Mouse (Mus musculus) right cerebral cortex, postnatal 25 days (tissue): ENCODE data around the gene Cfap44.
A peak's percentile ranks its signal among the peaks of the same experiment; 100 is the strongest.
"Not testable (repeated sequence)": the region's sequence is repeated elsewhere in the genome, so short reads cannot be mapped to it uniquely, and the experiment has no call there.

Experiments
- DNase-seq: peaks from one replicate; pipeline ENCODE4 v3.0.0; 2022

Cfap44 gene

DNA sequence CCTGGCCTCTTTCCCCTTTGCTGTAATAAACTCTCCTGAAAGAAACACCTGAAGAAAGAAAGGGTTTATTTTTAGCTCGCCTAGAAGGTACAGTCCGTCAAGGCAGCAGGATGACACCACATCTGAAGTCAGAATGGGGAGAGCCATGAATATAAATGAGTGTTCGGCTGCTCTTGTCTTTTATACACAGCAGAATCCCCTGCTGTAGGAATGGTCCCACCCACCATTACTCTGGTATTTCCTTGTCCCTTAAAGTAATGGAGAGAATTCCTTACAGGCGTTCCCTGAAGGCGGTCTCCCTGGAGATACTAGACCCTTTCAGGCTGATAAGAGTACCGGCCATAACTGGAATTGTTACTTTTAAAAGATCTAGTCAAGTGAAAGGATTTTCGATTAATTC, 35.4 kb downstream of the Cfap44 start:
- DNase-seq: no peak

DNA sequence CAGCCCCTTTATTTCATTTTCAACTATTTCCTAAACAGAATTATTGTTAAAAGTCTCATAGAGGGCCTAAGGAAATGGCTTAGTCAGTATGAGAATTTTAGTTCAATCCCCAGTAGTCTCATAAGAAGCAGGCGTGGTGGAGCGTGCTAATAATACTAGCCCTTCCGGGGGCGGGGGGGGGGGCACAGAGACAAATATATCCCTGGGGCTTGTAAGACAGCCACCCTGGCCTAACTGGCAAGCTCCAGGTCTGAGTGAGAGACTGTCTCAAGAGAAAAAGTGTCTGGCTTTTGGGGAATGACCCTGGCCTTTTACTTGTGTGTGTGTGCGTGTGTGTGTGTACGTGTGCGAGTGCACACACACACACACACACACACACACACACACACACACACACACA, 40.3 kb downstream of the Cfap44 start:
- DNase-seq: no peak

DNA sequence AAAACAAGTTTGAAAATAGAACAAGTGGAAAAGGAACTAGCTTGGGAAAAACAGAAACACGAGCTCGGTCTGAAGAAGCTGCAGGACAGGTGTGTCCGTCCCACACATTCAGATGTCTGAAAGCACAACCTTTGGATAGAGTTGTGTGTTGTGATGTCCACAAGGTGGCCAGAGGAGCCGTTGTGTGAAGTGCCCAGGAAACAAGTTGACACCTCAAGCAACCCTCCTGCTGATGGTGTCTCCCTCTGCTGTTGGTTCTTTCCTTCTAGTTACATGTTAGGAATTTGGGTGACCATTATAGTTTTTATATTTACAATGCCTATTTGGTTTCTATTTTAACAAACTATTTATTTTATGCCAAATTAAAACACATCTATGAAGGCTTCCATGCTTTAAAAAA, 40.9 kb downstream of the Cfap44 start:
- no peak for DNase-seq

DNA sequence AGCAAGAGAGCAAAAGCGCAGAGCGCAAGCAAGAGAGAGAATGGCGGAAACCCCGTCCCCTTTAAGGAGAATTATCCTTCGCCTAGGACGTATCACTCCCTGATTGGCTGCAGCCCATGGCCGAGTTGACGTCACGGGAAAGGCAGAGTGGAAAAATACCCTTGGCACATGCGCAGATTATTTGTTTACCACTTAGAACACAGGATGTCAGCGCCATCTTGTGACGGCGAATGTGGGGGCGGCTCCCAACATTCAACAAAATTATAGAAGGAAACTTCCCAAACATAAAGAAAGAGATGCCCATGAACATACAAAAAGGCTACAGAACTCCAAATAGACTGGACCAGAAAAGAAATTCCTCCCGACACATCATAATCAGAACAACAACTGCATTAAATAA, 47.3 kb downstream of the Cfap44 start:
- not testable (repeated sequence) for DNase-seq

DNA sequence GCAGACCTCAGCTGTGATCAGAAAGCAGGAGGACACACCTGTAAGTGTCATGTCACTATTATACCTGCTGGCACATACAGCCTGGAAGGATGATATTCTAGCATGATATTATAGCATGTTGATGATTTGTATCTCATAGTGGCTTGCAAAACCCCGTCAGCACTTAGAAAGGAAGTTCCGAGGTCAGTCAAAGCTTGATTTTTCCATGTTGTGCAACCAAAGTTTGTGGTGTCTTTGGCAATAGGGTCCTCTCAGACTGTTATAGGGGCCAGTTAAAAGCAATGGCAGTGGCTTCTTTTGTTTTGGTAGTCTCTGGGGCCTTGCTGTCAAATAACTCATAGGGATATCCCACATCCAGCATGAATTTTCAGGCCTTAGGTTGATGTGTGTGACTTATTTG, 63.3 kb downstream of the Cfap44 start:
- no peak for DNase-seq

DNA sequence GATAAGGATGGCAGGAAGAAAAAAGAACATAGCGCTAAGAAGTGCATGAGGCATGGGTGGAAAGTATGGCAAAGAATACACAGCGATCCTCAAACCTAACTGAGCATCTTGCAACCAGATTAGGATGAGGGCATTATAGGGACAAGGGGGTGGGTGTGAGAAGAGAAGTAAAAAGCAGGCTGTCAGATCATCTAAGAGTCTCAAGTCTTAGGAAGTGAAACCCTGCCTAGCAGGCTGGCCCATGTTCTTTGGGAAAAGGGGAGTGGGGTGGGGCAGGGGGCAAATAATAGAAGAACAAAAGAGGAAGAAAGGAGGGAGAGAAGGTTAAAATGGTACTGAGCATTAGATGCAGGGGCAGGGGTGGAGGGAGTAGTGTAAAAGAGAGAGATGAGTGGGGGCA, 64.2 kb downstream of the Cfap44 start:
- no peak for DNase-seq

DNA sequence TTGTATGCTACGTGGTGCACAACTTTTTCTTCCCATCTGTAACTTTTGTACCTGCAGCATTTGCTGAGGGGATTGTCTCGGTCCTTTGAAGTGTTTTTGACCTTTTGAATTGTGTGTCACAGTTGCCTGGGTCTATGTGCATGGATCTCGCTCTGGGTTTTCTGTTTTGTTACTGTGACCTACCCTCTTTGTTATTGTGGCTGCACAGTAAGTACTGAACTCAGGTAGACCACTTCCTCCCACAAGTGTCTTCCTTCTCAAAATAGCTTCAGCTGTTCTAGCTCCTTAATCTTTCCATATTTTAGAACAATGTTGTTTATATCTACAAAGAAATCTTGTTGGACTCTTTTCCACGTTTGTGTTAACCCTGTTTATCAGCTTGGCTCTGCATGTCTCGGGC, 66.3 kb downstream of the Cfap44 start:
- no peak for DNase-seq

DNA sequence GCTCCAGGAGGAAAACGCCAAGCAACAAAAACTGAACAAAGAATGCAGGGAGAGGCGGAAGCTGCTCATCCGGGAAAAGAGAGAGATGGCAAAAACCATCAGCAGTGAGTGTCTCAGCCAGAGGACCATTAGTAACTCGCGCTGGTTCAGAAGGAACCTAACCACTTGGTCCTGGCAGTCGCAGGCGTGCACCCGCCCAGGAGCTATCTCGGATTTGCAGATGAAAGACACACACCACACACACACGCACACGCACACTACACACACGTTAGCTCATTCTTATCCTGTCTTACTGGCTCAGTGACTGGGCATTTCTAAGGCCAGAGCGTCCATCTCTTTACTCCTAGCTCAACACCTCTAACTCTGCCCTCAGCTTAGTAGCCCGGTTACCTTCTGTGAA, 80.7 kb downstream of the Cfap44 start:
- no peak for DNase-seq

DNA sequence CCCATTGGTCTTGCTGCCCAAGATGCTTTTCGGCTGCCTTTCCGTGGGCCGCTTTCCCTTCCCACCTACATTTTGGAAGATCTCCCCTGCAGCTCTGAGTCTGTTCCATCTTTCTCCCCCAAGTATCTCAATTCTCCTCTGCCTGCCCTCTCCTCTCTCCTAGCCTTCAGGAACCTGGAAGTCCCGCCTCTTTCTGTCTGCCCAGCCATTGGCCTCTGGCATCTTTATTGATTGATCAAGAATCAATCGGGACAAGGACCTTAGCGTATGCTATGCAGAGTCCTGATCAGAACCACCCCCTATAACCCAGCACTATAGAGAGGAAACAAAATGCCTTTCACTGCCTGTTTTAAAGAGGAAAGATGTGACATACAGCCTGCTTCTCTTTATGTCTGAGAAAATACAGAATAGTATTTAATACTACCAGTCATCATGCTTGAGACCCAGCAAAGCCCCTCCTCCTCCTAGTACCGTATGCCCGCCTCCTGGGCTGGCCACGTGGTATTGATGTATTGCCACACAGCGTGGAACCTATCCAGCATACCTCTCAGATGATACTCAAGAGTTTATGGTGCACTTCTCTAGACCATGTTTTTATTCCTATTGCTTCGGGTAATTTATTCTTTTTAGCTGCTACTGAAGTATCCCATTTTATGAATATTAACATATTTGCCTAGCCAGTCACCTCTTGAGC, 81.2 kb downstream of the Cfap44 start:
- no peak for DNase-seq

DNA sequence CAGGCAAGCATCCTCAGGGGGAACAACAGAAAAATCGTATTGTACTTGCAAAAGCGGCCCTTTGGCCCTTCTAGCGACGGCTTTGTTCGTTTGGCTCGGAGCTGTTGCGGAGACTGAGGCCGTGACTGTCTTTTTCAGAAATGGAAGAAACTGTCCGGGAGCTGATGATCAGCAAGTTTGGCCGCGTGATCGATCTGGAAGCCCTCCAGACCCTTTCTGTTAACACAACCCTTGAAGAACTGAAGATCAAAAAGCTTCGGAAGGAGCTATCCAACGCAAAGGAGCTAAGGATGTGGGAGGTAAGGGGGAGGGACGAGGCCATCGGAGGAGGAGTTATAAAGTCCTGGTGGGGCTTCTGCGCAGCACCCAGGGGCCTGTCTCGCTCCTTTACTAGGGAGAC, 84.2 kb downstream of the Cfap44 start:
- DNase-seq: no peak

DNA sequence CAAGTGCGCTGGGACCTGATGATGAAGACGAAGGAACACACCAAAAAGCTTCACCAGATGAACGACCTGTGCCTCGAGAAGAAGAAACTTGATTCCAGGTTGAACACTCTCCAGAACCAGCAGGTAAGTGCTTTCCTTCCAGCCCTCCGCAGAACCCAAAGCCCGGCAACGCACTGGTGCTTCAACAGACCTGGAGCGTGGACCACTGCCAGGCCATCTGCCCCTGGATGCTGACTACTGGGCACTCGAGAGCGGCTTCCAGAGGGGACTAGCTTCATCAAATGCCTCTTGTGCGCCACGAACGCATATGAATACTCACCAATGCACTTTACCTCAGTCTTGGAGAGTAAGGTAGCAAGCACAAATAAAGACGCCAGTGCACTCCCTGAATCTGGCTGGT, 85.3 kb downstream of the Cfap44 start:
- no peak for DNase-seq

DNA sequence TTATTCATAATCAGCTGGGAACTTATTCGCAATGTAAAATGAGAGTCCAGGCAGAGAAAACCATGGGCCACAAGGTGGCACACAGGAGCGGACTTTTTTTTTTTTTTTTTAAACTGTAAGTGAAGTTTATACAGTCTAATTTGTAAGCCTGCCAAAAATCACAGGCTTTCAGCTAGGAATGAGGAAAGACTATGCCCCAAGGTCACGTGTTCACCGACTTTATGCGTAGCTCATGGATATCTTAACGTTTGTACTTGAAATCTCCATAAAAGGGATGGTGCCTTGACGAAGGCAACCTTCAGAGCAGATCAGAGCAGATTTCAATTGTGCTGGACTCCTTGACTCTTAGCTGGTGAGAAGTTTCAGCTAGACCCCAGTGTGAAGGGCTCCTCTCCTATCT, 86.0 kb downstream of the Cfap44 start:
- no peak for DNase-seq

DNA sequence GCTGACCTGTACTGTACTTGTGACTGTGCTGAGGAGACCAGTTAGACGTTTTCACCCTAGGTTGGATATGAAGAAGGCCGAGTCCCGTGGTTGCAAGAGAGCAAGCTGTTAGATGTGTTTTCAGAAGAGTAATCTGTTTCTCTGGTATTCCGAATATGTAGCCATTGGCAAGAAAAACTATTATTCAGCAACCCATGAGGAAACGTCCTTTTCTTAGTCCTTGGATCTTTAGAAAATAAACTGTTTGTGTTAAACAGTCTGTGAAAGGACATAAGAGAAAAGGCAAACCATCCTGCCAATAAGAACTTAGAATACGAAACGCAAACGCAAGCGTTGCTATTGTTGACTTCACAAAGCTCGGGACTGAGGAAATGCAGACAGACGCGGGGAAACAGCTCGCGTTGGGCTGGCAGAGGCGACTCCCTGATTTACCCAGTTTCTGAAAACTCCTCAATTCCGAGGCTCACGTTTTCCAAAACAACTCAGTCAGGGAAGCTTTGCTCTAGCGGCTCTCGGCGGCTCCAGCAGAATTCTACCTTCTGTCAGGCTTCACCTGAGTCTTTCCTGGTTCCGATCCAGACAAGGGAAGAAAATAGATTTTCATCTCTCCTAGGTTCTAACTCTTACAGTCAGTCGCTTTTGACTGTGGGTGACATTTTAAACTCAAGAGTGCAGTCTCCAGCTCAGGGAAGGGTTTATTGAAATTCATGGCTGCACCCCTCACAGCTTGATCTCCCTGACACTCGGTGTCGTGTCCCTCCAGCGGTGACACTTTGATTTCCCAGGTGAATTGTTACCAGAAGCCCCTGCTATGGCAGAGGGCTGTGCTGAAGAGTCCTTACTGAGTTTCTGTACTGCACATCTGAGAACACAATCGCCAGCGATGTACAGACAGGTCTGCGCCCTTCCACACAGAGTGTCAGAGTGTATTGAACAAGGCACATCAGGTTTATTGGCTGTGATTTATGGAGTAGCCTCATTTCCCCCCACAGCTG, 87.3 kb downstream of the Cfap44 start:
- no peak for DNase-seq

DNA sequence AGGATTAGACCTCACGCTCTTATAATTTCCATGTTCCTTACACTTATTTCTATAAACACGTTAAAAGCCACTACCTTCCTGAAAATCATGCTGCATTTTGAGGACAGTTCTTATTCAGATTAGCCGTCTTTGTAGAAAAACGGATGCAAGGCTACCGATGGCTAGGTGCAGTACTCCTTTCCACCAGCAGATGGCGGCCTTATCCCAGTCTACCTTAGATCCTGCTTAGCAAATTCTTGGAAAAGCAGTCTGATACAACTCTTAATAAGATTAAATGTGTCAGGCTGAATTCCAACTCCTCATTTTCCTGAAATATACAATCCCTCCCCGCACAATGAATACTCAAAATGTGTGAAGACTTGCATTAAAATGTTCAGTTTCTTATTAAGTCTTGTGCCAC, 89.5 kb downstream of the Cfap44 start:
- peak; percentile 79 for DNase-seq

DNA sequence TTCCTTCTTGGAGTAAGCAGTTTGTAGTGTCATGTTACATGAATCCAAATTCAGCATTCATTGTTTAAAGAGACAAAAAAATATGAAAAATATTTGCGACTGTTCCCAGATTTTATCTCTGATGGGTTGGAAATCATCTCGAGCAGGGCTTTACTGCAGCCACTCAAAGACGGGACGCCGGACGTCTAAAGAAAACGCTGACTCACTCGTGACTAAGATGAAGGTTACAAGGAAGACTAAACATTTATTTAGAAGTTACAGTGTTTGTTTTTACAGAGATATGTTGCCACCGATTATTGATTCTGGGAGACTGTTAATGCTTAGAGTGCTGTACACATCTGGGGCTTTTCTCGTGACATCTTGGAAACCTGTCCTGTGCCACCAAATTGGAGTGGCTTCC, 90.2 kb downstream of the Cfap44 start:
- no peak for DNase-seq

DNA sequence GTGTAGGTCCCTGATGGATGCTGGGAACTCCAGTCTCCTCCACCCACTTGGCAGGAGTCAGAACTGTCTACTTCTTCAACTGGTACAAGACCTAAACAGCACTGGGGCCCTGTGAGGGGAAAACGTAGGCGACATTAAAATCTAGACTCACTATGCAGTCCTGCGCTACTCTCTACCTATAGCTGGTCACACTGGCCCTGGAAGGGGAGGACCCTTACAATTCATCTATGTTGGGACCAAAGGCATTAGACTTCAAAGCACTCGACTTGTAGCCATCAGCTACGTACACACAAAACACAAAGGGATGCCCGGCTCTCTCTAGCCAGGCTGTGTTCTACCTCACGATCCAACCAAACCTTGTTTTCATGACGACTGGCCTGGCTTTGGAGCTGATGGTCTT, 91.1 kb downstream of the Cfap44 start:
- DNase-seq: no peak

DNA sequence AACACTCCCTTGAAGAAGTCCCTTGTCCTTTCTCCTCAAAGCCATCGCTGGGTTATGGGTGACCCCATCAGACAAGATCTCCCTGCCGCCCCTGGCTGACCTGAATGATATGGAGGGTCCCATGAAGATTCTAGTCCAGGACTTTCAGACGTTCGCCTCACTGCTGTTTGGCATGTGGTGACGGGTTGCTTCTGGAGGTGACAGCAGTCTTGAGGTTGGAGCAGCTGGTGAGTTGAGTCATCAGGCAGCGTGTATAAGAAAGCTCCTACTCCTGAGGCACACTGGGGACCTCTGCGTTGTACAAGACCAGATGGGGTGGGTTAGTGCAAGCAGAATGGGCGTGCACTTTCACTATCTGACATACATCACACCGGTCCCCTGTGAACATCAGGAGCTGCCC, 92.0 kb downstream of the Cfap44 start:
- no peak for DNase-seq

DNA sequence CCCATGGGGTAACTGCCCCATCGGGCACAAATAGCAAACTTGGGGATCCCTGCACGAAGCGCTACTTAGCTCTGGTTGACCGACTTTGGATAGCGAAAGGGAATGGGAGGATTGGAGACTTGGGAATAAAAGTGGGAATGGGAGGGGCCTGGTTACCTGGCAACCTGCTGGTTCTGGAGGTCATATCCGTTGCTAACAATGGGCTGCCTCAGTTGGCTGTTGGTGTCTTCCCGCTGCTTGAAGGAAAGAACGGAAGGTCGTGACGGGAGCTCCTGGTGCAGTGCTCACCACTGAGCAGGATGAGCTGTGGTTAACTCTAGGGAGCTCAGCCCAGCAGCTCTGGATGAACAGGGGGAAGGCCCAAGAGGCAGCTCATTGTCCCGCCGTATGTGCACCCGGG, 92.6 kb downstream of the Cfap44 start:
- no peak for DNase-seq

DNA sequence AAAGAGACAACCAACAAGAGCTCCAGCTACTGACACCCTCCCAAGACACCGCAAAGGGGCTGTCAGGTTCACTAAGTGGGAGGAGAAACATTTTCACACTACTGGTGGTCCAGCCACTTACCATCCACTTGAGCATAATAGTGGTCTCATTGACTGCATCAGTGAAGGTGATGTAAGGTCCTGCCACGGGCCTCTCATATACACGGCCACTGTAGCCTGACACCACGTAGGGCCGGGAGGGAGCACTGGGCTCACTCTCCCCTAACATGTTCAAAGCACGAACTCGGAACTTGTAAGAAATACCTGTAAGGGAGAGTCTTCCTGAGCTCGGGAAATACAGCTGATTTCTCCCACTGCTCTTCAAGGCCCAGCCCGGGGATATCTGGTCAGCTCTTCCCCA, 96.5 kb downstream of the Cfap44 start:
- no peak for DNase-seq

DNA sequence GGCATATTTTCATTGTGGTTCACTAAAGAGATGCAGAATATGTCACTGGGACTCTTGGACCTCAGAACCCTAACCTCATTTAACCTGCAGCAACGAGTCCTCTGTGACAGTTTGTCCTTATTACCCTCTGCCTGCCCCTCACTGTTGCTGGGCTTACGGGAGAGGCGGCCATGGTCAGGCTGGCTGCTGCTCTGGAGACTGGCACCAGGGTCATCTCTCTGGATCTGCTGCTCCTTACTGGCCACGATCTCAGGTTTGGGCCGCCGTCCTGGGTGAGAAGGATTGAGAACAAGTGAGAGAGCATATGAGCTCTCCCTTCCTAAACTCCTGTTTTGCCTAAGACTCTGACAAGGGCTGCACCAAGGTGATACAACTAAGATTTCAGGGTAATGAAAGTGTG, 97.6 kb downstream of the Cfap44 start:
- no peak for DNase-seq

DNA sequence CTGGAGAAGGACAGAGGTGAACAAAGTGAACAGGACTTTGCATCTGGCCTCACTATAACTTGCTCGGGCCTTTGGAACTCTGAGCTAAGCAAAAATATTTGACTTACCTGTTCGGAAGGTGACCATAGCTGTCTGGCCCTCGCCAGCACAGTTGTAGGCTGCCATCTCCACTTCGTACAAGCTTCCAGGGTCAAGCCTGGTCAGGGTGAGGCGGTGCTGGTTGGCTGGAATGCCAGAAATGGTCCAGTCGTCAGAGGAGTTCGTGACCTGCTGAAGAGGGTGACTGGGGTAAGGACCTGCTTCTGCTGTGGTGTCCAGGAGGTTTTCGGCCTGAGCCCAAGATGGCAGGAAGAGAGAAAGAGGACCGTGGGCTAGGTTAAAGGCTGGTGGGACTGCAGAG, 98.1 kb downstream of the Cfap44 start:
- no peak for DNase-seq

DNA sequence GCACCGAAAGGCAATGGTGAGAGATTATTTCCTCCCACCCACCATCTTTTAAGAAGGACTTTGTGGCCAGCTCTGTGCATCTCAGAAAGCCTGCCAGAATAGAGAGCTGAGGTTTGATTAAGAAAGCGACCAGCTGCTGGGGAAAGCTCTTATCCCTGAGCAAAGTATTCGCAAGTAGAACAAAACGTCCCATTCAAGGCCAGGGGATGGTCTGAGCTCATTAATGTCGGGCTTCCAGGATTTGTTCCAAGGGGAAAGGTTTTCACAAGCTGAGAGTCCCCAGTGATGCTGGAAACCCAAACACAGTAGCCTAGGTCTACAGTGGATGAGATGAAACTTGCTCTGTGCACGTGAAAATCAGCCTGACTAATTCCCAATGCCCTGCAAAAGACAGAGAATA, 99.3 kb downstream of the Cfap44 start:
- no peak for DNase-seq

DNA sequence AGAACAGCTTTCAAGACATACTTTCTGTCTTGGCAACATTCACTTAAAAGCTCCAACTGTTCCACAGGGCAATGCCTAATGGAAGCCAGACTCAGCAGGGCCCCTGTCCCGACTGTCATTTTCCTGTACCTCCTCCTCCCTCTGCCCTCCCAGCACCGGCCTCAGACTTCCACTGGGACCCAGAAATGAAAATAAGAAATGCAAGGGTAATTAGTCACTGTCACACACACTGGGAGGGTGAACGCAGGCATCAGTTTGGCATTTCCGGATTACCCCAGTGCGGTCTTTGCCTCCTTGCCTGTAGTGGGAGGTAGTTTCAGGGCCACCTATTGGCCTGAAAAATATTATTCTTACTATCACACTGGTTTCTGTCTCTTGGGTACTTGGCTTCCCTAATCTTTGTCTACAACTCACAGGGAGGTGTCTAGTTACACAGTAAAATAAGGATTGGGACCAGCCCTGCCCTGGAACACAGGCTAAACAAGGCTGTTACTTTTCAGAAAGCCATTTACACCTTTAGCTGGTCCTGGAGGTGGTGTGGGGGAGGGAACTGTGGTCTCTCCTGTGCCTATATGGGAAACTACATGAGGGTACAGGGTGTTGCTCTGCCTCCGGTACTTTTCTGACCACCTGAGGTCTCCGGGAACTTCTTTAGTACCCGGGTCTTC, 100.0 kb downstream of the Cfap44 start:
- no peak for DNase-seq

DNA sequence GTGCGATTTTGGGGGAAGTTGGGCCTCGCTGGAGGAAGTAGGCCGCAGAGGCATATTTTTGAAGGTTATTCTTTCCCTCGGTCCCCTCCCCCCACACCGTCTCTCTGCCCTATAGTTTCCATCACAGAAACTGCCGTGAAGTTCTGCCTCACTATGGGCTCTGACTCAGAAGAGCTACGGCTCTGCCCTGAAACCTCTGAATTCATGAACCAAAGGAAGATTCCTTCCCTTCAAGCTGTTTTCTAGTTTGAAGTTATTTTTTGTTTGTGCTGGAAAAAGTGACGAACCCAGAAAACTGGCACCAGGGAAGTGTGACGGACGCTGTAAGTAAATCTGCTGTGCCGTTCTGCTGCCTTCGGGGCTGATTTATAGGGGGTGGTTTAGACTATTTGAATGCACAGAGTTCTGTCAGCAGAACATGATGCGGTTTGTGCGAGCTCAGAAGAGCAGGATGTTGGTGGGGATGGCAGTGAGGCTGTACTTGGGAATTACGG, 102.4 kb downstream of the Cfap44 start:
- no peak for DNase-seq
